Mouse (Mus musculus) liver, embryonic 15.5 days (tissue): ENCODE measurements at regions not wholly inside any gene's neighbourhood (a gene's known extent, or its start where the extent isn't known, plus 50 kb on each side); places are given as distances from the start of the nearest gene placed in this dataset.

Experiments
- ATAC-seq: fragments of 200-750 bp; cut with Nextera tagmentation; 2 replicates; pipeline ENCODE4 v1.8.0; 2017; ENCODE audit warnings: moderate number of reproducible peaks, mild to moderate bottlenecking, moderate library complexity; ENCODE audit not compliant: insufficient read depth
- H3K27ac ChIP-seq: fragments of 300-500 bp; sonication (generic); replicated peaks from 2 replicates; pipeline ENCODE4 v1.5.1; 2015; ENCODE audit warnings: mild to moderate bottlenecking, inconsistent platforms
- H3K27me3 ChIP-seq: fragments of 300-500 bp; sonication (generic); 2 replicates; pipeline ENCODE4 v1.6.1; 2015; ENCODE audit warnings: mild to moderate bottlenecking, inconsistent platforms
- H3K36me3 ChIP-seq: fragments of 300-500 bp; sonication (generic); replicated peaks from 2 replicates; pipeline ENCODE4 v1.6.1; 2015; ENCODE audit warnings: moderate library complexity, mild to moderate bottlenecking, inconsistent platforms
- H3K4me1 ChIP-seq: fragments of 300-500 bp; sonication (generic); replicated peaks from 2 replicates; pipeline ENCODE4 v1.6.1; 2015; ENCODE audit warnings: inconsistent platforms
- H3K4me2 ChIP-seq: fragments of 300-500 bp; sonication (generic); 2 replicates; pipeline ENCODE4 v1.6.1; 2015; ENCODE audit warnings: moderate library complexity, mild to moderate bottlenecking, inconsistent platforms
- H3K4me3 ChIP-seq: fragments of 300-500 bp; sonication (generic); replicated peaks from 2 replicates; pipeline ENCODE4 v1.5.1; 2015; ENCODE audit warnings: mild to moderate bottlenecking, inconsistent platforms
- H3K9ac ChIP-seq: fragments of 300-500 bp; sonication (generic); 2 replicates; pipeline ENCODE4 v1.6.1; 2015; ENCODE audit warnings: moderate library complexity, mild to moderate bottlenecking, inconsistent platforms
- H3K9me3 ChIP-seq: fragments of 300-500 bp; sonication (generic); replicated peaks from 2 replicates; pipeline ENCODE4 v1.6.1; 2016; ENCODE audit warnings: inconsistent platforms
- WGBS: fragments of 180-500 bp; shearing (Covaris S2); methylation state at CpG from one replicate; pipeline ENCODE4 v1.1.7; 2015; ENCODE audit warnings: mixed read lengths; ENCODE audit not compliant: insufficient replicate concordance; 5-methylcytosine and 5-hydroxymethylcytosine counted together

GRCm38 (mm10) chr1:159398643-159399042, 124.9 kb upstream of the Tnr start:
- Histone ChIP-seq H3K4me1 (no peaks in the 10 kb centered on the region), H3K27me3 (no peaks in the 10 kb centered on the region), H3K27ac (no peak overlapping the region), H3K4me3 (no peak overlapping the region), H3K36me3 (no peaks in the 10 kb centered on the region), H3K9me3 (no peaks in the 10 kb centered on the region), H3K9ac (no peak overlapping the region), H3K4me2 (no peak overlapping the region)
- ATAC-seq, result no peak
- WGBS, result 90% methylated on average over 2 of the region's 2 CpGs

- no peak for ATAC-seq
- H3K4me1 ChIP-seq, result no peaks in the 10 kb centered on the region
- no peak overlapping the region for H3K9ac ChIP-seq
- 57% methylated on average over 7 of the region's 7 CpGs for WGBS
- no peak overlapping the region for H3K27ac ChIP-seq
- no peak overlapping the region for H3K4me2 ChIP-seq
- H3K9me3 ChIP-seq, result no peaks in the 10 kb centered on the region
- H3K36me3 ChIP-seq, result no peaks in the 10 kb centered on the region
- H3K4me3 ChIP-seq, result no peak overlapping the region
- H3K27me3 ChIP-seq, result no peaks in the 10 kb centered on the region
Observed at GRCm38 (mm10) chr1:159406317-159406716, 117.3 kb upstream of the Tnr start.

GRCm38 (mm10) chr1:159406781-159407180, 116.8 kb upstream of the Tnr start:
- Histone ChIP-seq H3K4me3 (no peak overlapping the region), H3K9ac (no peak overlapping the region), H3K9me3 (no peaks in the 10 kb centered on the region), H3K4me2 (no peak overlapping the region), H3K27me3 (no peaks in the 10 kb centered on the region), H3K4me1 (no peaks in the 10 kb centered on the region), H3K36me3 (no peaks in the 10 kb centered on the region), H3K27ac (no peak overlapping the region)
- ATAC-seq, result no peak

GRCm38 (mm10) chr1:159413374-159413773, 110.2 kb upstream of the Tnr start:
- Histone ChIP-seq H3K4me3 (no peak overlapping the region), H3K9ac (no peak overlapping the region), H3K27ac (no peak overlapping the region), H3K4me2 (no peak overlapping the region), H3K4me1 (no peaks in the 10 kb centered on the region), H3K36me3 (no peaks in the 10 kb centered on the region), H3K27me3 (no peaks in the 10 kb centered on the region), H3K9me3 (no peaks in the 10 kb centered on the region)
- WGBS, result 64% methylated on average over 5 of the region's 5 CpGs
- no peak for ATAC-seq

- H3K36me3 ChIP-seq, result no peaks in the 10 kb centered on the region
- H3K4me2 ChIP-seq, result no peak overlapping the region
- H3K27me3 ChIP-seq, result no peaks in the 10 kb centered on the region
- no peak overlapping the region for H3K4me3 ChIP-seq
- H3K27ac ChIP-seq, result no peak overlapping the region
- H3K4me1 ChIP-seq, result no peaks in the 10 kb centered on the region
- 48% methylated on average over 3 of the region's 3 CpGs for WGBS
- H3K9ac ChIP-seq, result no peak overlapping the region
- no peaks in the 10 kb centered on the region for H3K9me3 ChIP-seq
- no peak for ATAC-seq
Observed at GRCm38 (mm10) chr1:159415656-159416055, 107.9 kb upstream of the Tnr start.

GRCm38 (mm10) chr1:159417176-159417575, 106.4 kb upstream of the Tnr start:
- Histone ChIP-seq H3K27ac (no peak overlapping the region), H3K9ac (no peak overlapping the region), H3K4me2 (no peak overlapping the region), H3K4me3 (no peak overlapping the region), H3K27me3 (no peaks in the 10 kb centered on the region), H3K9me3 (no peaks in the 10 kb centered on the region), H3K4me1 (no peaks in the 10 kb centered on the region), H3K36me3 (no peaks in the 10 kb centered on the region)
- 59% methylated on average over 5 of the region's 5 CpGs for WGBS
- no peak for ATAC-seq

- Histone ChIP-seq H3K27ac (no peak overlapping the region), H3K9ac (no peak overlapping the region), H3K9me3 (no peaks in the 10 kb centered on the region), H3K4me1 (no peaks in the 10 kb centered on the region), H3K27me3 (no peaks in the 10 kb centered on the region), H3K4me2 (no peak overlapping the region), H3K4me3 (no peak overlapping the region), H3K36me3 (no peaks in the 10 kb centered on the region)
- WGBS, result 58% methylated on average over 6 of the region's 7 CpGs
- ATAC-seq, result no peak
Observed at GRCm38 (mm10) chr1:159419301-159419965, 104.1 kb upstream of the Tnr start.

GRCm38 (mm10) chr1:159420189-159420588, 103.4 kb upstream of the Tnr start:
- Histone ChIP-seq H3K4me1 (no peaks in the 10 kb centered on the region), H3K4me2 (no peak overlapping the region), H3K9ac (no peak overlapping the region), H3K4me3 (no peak overlapping the region), H3K36me3 (no peaks in the 10 kb centered on the region), H3K27ac (no peak overlapping the region), H3K27me3 (no peaks in the 10 kb centered on the region), H3K9me3 (no peaks in the 10 kb centered on the region)
- ATAC-seq, result no peak
- WGBS, result 69% methylated on average over 5 of the region's 5 CpGs

- no peaks in the 10 kb centered on the region for H3K9me3 ChIP-seq
- no peak for ATAC-seq
- H3K9ac ChIP-seq, result no peak overlapping the region
- no peak overlapping the region for H3K4me2 ChIP-seq
- H3K4me3 ChIP-seq, result no peak overlapping the region
- no peaks in the 10 kb centered on the region for H3K4me1 ChIP-seq
- H3K27ac ChIP-seq, result no peak overlapping the region
- H3K27me3 ChIP-seq, result no peaks in the 10 kb centered on the region
- no peaks in the 10 kb centered on the region for H3K36me3 ChIP-seq
- WGBS, result 70% methylated on average over 5 of the region's 5 CpGs
Observed at GRCm38 (mm10) chr1:159423694-159424093, 99.9 kb upstream of the Tnr start.

- no peak for ATAC-seq
- H3K4me3 ChIP-seq, result no peak overlapping the region
- H3K27ac ChIP-seq, result no peak overlapping the region
- H3K36me3 ChIP-seq, result no peaks in the 10 kb centered on the region
- no peaks in the 10 kb centered on the region for H3K9me3 ChIP-seq
- H3K9ac ChIP-seq, result no peak overlapping the region
- H3K4me2 ChIP-seq, result no peak overlapping the region
- H3K27me3 ChIP-seq, result no peaks in the 10 kb centered on the region
- no peaks in the 10 kb centered on the region for H3K4me1 ChIP-seq
Observed at GRCm38 (mm10) chr1:159429926-159430325, 93.6 kb upstream of the Tnr start.

GRCm38 (mm10) chr1:159433521-159433920, 90.0 kb upstream of the Tnr start:
- H3K4me1 ChIP-seq, result no peaks in the 10 kb centered on the region
- no peak overlapping the region for H3K4me3 ChIP-seq
- H3K27ac ChIP-seq, result no peak overlapping the region
- WGBS, result 77% methylated on average over 4 of the region's 4 CpGs
- no peaks in the 10 kb centered on the region for H3K27me3 ChIP-seq
- H3K36me3 ChIP-seq, result no peaks in the 10 kb centered on the region
- no peak overlapping the region for H3K4me2 ChIP-seq
- no peaks in the 10 kb centered on the region for H3K9me3 ChIP-seq
- no peak overlapping the region for H3K9ac ChIP-seq
- ATAC-seq, result no peak

- H3K27me3 ChIP-seq, result no peaks in the 10 kb centered on the region
- H3K4me1 ChIP-seq, result no peaks in the 10 kb centered on the region
- no peak overlapping the region for H3K27ac ChIP-seq
- no peak overlapping the region for H3K4me2 ChIP-seq
- ATAC-seq, result no peak
- no peaks in the 10 kb centered on the region for H3K36me3 ChIP-seq
- no peak overlapping the region for H3K9ac ChIP-seq
- no peak overlapping the region for H3K4me3 ChIP-seq
- no peaks in the 10 kb centered on the region for H3K9me3 ChIP-seq
- WGBS, result 21% methylated on average over 1 of the region's 1 CpGs
Observed at GRCm38 (mm10) chr1:159440770-159441169, 82.8 kb upstream of the Tnr start.
